Mouse (Mus musculus) limb, embryonic 11.5 days (tissue): ENCODE data around the gene Fgfr2. TPM values are rescaled to one million over a fixed set of nuclear protein-coding genes. Genes with fewer than 3 reads are reported as not detected.

ENCODE experiments used
- ATAC-seq: fragments of 200-750 bp; cut with Nextera tagmentation; 2 replicates; pipeline ENCODE4 v1.8.0; 2017; ENCODE audit warnings: low read depth; ENCODE audit not compliant: insufficient number of reproducible peaks, low FRiP score, low TSS enrichment
- DNase-seq: peaks from one replicate; pipeline ENCODE4 v3.0.0-alpha.2; 2015; ENCODE audit warnings: low spot score
- H3K27ac ChIP-seq: fragments of 300-500 bp; sonication (generic); replicated peaks from 2 replicates; pipeline ENCODE4 v1.5.1; 2014; ENCODE audit warnings: low read depth, mild to moderate bottlenecking, low read length
- H3K27me3 ChIP-seq: fragments of 300-500 bp; sonication (generic); 2 replicates; pipeline ENCODE4 v1.6.1; 2014; ENCODE audit warnings: mild to moderate bottlenecking, low read length, mixed read lengths; ENCODE audit not compliant: control insufficient read depth, insufficient read depth
- H3K36me3 ChIP-seq: fragments of 300-500 bp; sonication (generic); 2 replicates; pipeline ENCODE4 v1.6.1; 2014; ENCODE audit warnings: mild to moderate bottlenecking, low read length, moderate library complexity, mixed read lengths; ENCODE audit not compliant: control insufficient read depth, insufficient read depth
- H3K4me1 ChIP-seq: fragments of 300-500 bp; sonication (generic); 2 replicates; pipeline ENCODE4 v1.6.1; 2014; ENCODE audit warnings: low read length, mixed read lengths; ENCODE audit not compliant: control insufficient read depth, insufficient read depth
- H3K4me2 ChIP-seq: fragments of 300-500 bp; sonication (generic); 2 replicates; pipeline ENCODE4 v1.6.1; 2014; ENCODE audit warnings: low read depth, mild to moderate bottlenecking, moderate library complexity; ENCODE audit not compliant: severe bottlenecking
- H3K4me3 ChIP-seq: fragments of 300-500 bp; sonication (generic); 2 replicates; pipeline ENCODE4 v1.5.1; 2014; ENCODE audit warnings: low read depth, low read length
- H3K9ac ChIP-seq: fragments of 300-500 bp; sonication (generic); 2 replicates; pipeline ENCODE4 v1.6.1; 2014; ENCODE audit warnings: mild to moderate bottlenecking, low read length
- H3K9me3 ChIP-seq: fragments of 300-500 bp; sonication (generic); 2 replicates; pipeline ENCODE4 v1.6.1; 2016; ENCODE audit warnings: low read length; ENCODE audit not compliant: control insufficient read depth
- WGBS: fragments of 180-500 bp; shearing (Covaris S2); extraction: QIAGEN DNeasy Blood & Tissue Kit; methylation state at CpG from one replicate; pipeline ENCODE4 v1.1.7; 2014; 5-methylcytosine and 5-hydroxymethylcytosine counted together
- polyA plus RNA-seq: library from polyadenylated mRNA; unstranded; fragments of >200 nt; fragmentation: Nextera tagmentation; extraction: Ambion mirVana; gene quantifications from 2 replicates; pipeline ENCODE4 v1.2.1, GENCODE M21; 2014

Gene Fgfr2
- polyA plus RNA-seq, 1 experiment from 2014 or later, result 60.1 TPM

- DNase-seq (peak; percentile 92), ATAC-seq (peak; percentile 89)
- Histone ChIP-seq H3K27me3 (peaks cover 30% of the 10 kb centered on the region), H3K36me3 (peaks cover 7% of the 10 kb centered on the region; the same call in 1 of the 2 replicates), H3K9ac (peak within 1 kb of the TSS; percentile 94), H3K27ac (peak within 1 kb of the TSS; percentile 75; the same call in 1 of the 2 replicates), H3K9me3 (no peaks in the 10 kb centered on the region), H3K4me3 (peak within 1 kb of the TSS; percentile 73), H3K4me1 (peaks cover 8% of the 10 kb centered on the region), H3K4me2 (peak within 1 kb of the TSS; percentile 62)
- WGBS, result 0% methylated on average over 44 of the region's 51 CpGs
These were observed 1563.0 kb downstream of the Fgfr2 start, which contains the start of gene Bub3 for GRCm38 (mm10) chr7:131559986-131560696. Bub3 (plus strand) TSS chr7:131560222.

GRCm38 (mm10) chr7:131557751-131558150 is 1565.4 kb downstream of the Fgfr2 start:
- peaks cover 5% of the 10 kb centered on the region; the same call in 1 of the 2 replicates for H3K36me3 ChIP-seq
- WGBS, result 38% methylated on average over 2 of the region's 2 CpGs

GRCm38 (mm10) chr7:131556541-131557271 is 1566.4 kb downstream of the Fgfr2 start:
- no peak overlapping the region for H3K27ac ChIP-seq
- H3K9me3 ChIP-seq, result no peaks in the 10 kb centered on the region
- peak overlapping the region; percentile 24; the same call in 1 of the 2 replicates for H3K4me2 ChIP-seq
- no peaks in the 10 kb centered on the region for H3K36me3 ChIP-seq
- under 1% methylated on average over 37 of the region's 37 CpGs for WGBS
- H3K4me1 ChIP-seq, result peaks cover 14% of the 10 kb centered on the region
- no peak overlapping the region for H3K9ac ChIP-seq
- peaks cover 62% of the 10 kb centered on the region for H3K27me3 ChIP-seq
- DNase-seq, result peak; percentile 72
- ATAC-seq, result no peak
- no peak overlapping the region; the same call in 1 of the 2 replicates for H3K4me3 ChIP-seq

More at GRCm38 (mm10) chr7:131557751-131558150, 1565.4 kb downstream of the Fgfr2 start:
- no peak overlapping the region for H3K4me3 ChIP-seq
- H3K9ac ChIP-seq, result no peak overlapping the region
- peaks cover 14% of the 10 kb centered on the region for H3K4me1 ChIP-seq
- DNase-seq, result no peak
- H3K27me3 ChIP-seq, result peaks cover 53% of the 10 kb centered on the region
- H3K4me2 ChIP-seq, result no peak overlapping the region
- no peak overlapping the region for H3K27ac ChIP-seq
- no peak for ATAC-seq
- H3K9me3 ChIP-seq, result no peaks in the 10 kb centered on the region

GRCm38 (mm10) chr7:131556116-131556515 is 1567.0 kb downstream of the Fgfr2 start:
- DNase-seq (no peak), ATAC-seq (no peak)
- Histone ChIP-seq H3K36me3 (no peaks in the 10 kb centered on the region), H3K27me3 (peaks cover 68% of the 10 kb centered on the region), H3K27ac (no peak overlapping the region), H3K9me3 (no peaks in the 10 kb centered on the region), H3K4me3 (no peak overlapping the region), H3K4me2 (no peak overlapping the region; the same call in 1 of the 2 replicates), H3K9ac (no peak overlapping the region), H3K4me1 (peaks cover 14% of the 10 kb centered on the region)
- under 1% methylated on average over 9 of the region's 9 CpGs for WGBS

GRCm38 (mm10) chr7:131555301-131556081 is 1567.7 kb downstream of the Fgfr2 start:
- Histone ChIP-seq H3K4me1 (peaks cover 14% of the 10 kb centered on the region), H3K36me3 (no peaks in the 10 kb centered on the region), H3K4me2 (peak overlapping the region; percentile 26; the same call in 1 of the 2 replicates), H3K27ac (no peak overlapping the region), H3K9ac (no peak overlapping the region), H3K4me3 (no peak overlapping the region; the same call in 1 of the 2 replicates), H3K9me3 (no peaks in the 10 kb centered on the region), H3K27me3 (peaks cover 75% of the 10 kb centered on the region)
- WGBS, result 1% methylated on average over 68 of the region's 68 CpGs
- DNase-seq (peak; percentile 76), ATAC-seq (no peak)

- under 1% methylated on average over 43 of the region's 45 CpGs for WGBS
- DNase-seq, result peak; percentile 60
These were observed 1568.6 kb downstream of the Fgfr2 start for GRCm38 (mm10) chr7:131554341-131555180.

GRCm38 (mm10) chr7:131553771-131554175 is 1569.4 kb downstream of the Fgfr2 start:
- DNase-seq (peak; percentile 72), ATAC-seq (no peak; the same call in 1 of the 2 replicates)
- peaks cover 14% of the 10 kb centered on the region for H3K4me1 ChIP-seq
- no peaks in the 10 kb centered on the region for H3K36me3 ChIP-seq
- peak overlapping the region; percentile 29 for H3K4me3 ChIP-seq
- no peak overlapping the region for H3K9ac ChIP-seq
- no peak overlapping the region for H3K27ac ChIP-seq
- no peaks in the 10 kb centered on the region for H3K9me3 ChIP-seq
- under 1% methylated on average over 39 of the region's 39 CpGs for WGBS
- peak overlapping the region; percentile 46 for H3K4me2 ChIP-seq
- peaks cover 91% of the 10 kb centered on the region for H3K27me3 ChIP-seq

More at GRCm38 (mm10) chr7:131554341-131555180, 1568.6 kb downstream of the Fgfr2 start:
- Histone ChIP-seq H3K4me1 (peaks cover 14% of the 10 kb centered on the region), H3K4me2 (peak overlapping the region; percentile 46), H3K27me3 (peaks cover 84% of the 10 kb centered on the region), H3K36me3 (no peaks in the 10 kb centered on the region), H3K27ac (no peak overlapping the region), H3K4me3 (peak overlapping the region; percentile 29), H3K9me3 (no peaks in the 10 kb centered on the region), H3K9ac (no peak overlapping the region)
- ATAC-seq, result no peak; the same call in 1 of the 2 replicates
